Mouse (Mus musculus): ENCODE results near the gene Gprc5c. TPM values are rescaled to one million over a fixed set of nuclear protein-coding genes. Genes with fewer than 3 reads are reported as not detected.

Gprc5c gene
- polyA plus RNA-seq, 1 experiment from 2014 or later: 55.7 TPM

DNA sequence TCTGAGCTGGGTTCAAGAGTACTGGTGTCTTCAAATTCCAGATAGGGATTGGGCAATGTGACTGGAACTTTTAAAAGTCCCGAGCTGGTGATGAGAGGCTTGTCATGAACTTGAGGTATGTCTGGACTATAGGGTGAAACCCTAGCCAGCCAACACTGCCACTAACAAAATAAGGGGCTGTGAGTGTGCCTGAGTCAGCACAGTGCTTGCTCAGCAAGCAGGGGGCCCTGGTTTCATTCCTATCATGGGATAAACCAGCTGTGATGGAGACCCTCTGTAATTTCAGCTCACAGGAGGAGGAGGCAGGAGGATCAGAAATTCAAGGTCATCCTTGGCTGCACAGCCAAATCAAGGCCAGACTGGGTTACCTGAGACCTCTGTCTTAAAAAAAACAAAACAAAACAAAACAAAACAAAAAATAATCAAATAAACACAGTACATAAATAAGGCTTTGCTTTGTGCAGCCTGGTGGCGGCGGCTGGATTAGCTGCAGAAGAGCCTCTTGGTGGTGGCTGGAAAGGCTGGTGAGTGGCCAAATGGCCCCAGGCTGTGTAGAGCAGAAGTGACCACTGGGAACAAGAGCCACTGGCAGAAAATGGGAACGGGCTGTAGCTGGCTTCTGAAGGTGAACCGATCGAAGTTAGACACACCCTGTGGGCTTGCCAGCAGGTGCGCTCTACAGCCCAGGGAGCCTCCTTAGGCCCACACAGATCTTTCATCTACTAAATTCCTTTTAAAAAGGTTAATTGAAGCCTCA lies 6.3 kb upstream of the Gprc5c start:
- H3K27ac ChIP-seq: peak overlapping the region; percentile 86
- 58% methylated on average over 7 of the region's 7 CpGs for WGBS
- H3K9me3 ChIP-seq: no peaks in the 10 kb centered on the region
- H3K9ac ChIP-seq: peak overlapping the region; percentile 42; the same call in 1 of the 2 replicates
- H3K4me2 ChIP-seq (replicated peaks): peak overlapping the region; percentile 14
- no peak for ATAC-seq (ENCODE audit: insufficient number of reproducible peaks, insufficient read depth, low FRiP score, low TSS enrichment)
- no peaks in the 10 kb centered on the region for H3K36me3 ChIP-seq
- no peak overlapping the region for H3K4me3 ChIP-seq
- H3K27me3 ChIP-seq: no peaks in the 10 kb centered on the region
- peaks cover 24% of the 10 kb centered on the region for H3K4me1 ChIP-seq

DNA sequence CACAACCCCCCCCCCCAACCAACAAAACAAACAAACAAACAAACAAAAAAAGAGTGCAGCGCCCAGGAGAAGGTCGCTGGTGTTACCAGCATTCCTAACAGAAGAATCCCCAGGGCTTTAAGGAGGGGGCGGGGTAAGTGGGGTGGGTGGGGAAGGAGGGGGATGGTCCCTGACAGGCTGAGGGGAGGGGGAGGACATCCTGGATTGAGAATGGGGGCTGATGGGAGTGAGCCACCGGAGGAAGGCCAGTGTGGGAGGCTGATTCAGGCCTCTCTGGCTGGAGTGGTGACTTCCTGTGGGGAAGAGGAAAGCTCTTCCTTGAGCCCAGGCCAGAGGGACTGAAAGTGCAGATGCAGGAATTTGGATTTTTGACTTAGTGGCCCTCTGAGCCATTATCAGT lies 4.6 kb upstream of the Gprc5c start:
- WGBS: 72% methylated on average over 4 of the region's 4 CpGs
- H3K9me3 ChIP-seq: no peaks in the 10 kb centered on the region
- H3K4me2 ChIP-seq (replicated peaks): no peak overlapping the region
- H3K4me3 ChIP-seq: no peak overlapping the region
- no peak overlapping the region for H3K27ac ChIP-seq
- H3K9ac ChIP-seq: no peak overlapping the region
- H3K27me3 ChIP-seq: no peaks in the 10 kb centered on the region
- no peak for ATAC-seq (ENCODE audit: insufficient number of reproducible peaks, insufficient read depth, low FRiP score, low TSS enrichment)
- peaks cover 33% of the 10 kb centered on the region for H3K4me1 ChIP-seq
- no peaks in the 10 kb centered on the region for H3K36me3 ChIP-seq

GRCm38 (mm10) chr11:114847008-114847407 lies 3.9 kb upstream of the Gprc5c start:
- H3K4me3 ChIP-seq: no peak overlapping the region
- 53% methylated on average over 5 of the region's 5 CpGs for WGBS
- no peak overlapping the region for H3K4me2 ChIP-seq (replicated peaks)
- H3K27me3 ChIP-seq: no peaks in the 10 kb centered on the region
- no peak for ATAC-seq (ENCODE audit: insufficient number of reproducible peaks, insufficient read depth, low FRiP score, low TSS enrichment)
- H3K27ac ChIP-seq: no peak overlapping the region
- H3K9ac ChIP-seq: no peak overlapping the region
- H3K36me3 ChIP-seq: no peaks in the 10 kb centered on the region
- peaks cover 33% of the 10 kb centered on the region for H3K4me1 ChIP-seq
- no peaks in the 10 kb centered on the region for H3K9me3 ChIP-seq

DNA sequence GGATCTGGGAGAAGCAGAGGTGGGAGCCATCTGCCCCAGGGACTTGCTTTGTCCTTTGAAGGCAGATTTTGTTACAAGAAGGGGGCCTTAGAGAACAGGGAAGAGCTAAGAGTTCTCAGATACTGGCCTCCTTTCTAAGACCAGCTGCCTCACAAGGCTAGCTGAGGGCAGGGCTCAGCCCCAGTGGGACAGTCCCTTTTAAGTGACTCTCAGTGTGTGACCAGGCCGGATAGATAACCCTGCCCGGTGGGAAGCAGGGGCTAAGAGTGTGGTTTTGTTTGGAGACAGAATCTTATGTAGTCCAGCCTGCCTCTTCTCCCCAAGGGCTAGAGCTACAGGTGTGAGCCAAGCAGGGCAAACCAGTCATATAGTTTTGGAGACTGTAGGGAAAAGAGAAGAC lies 1.4 kb upstream of the Gprc5c start:
- Histone ChIP-seq H3K9me3 (no peaks in the 10 kb centered on the region), H3K4me3 (no peak overlapping the region), H3K27ac (0 out of 2 replicates have a peak overlapping the region, but pooled peaks have one; percentile 51), H3K9ac (no peak overlapping the region), H3K4me1 (peaks cover 35% of the 10 kb centered on the region), H3K27me3 (no peaks in the 10 kb centered on the region), H3K36me3 (no peaks in the 10 kb centered on the region), H3K4me2 (replicated peaks) (no peak overlapping the region; the same call in 1 of the 2 replicates)
- 9% methylated on average over 2 of the region's 2 CpGs for WGBS
- no peak for ATAC-seq (ENCODE audit: insufficient number of reproducible peaks, insufficient read depth, low FRiP score, low TSS enrichment)

- H3K4me3 ChIP-seq: peak overlapping the region; percentile 89
- H3K27ac ChIP-seq: peak overlapping the region; percentile 96
- peak overlapping the region; percentile 94; the same call in 1 of the 2 replicates for H3K9ac ChIP-seq
- H3K27me3 ChIP-seq: no peaks in the 10 kb centered on the region
- peak overlapping the region; percentile 96 for H3K4me2 ChIP-seq (replicated peaks)
- H3K4me1 ChIP-seq: peaks cover 33% of the 10 kb centered on the region
- no peaks in the 10 kb centered on the region for H3K9me3 ChIP-seq
- no peaks in the 10 kb centered on the region for H3K36me3 ChIP-seq
- no peak for ATAC-seq (ENCODE audit: insufficient number of reproducible peaks, insufficient read depth, low FRiP score, low TSS enrichment)
- WGBS: 5% methylated on average over 5 of the region's 5 CpGs
These were observed 893 bp upstream of the Gprc5c start for GRCm38 (mm10) chr11:114850066-114850451.

- H3K36me3 ChIP-seq: no peaks in the 10 kb centered on the region
- WGBS: under 1% methylated on average over 27 of the region's 27 CpGs
- peak overlapping the region; percentile 96 for H3K4me2 ChIP-seq (replicated peaks)
- H3K4me1 ChIP-seq: peaks cover 33% of the 10 kb centered on the region
- no peaks in the 10 kb centered on the region for H3K27me3 ChIP-seq
- peak overlapping the region; percentile 89 for H3K4me3 ChIP-seq
- 0 out of 2 replicates have a peak, but pooled peaks have one; percentile 4 for ATAC-seq (ENCODE audit: insufficient number of reproducible peaks, insufficient read depth, low FRiP score, low TSS enrichment)
- peak overlapping the region; percentile 96 for H3K27ac ChIP-seq
- H3K9ac ChIP-seq: peak overlapping the region; percentile 94
- H3K9me3 ChIP-seq: no peaks in the 10 kb centered on the region
These were observed 286 bp downstream of the Gprc5c start for GRCm38 (mm10) chr11:114851269-114851607.

- under 1% methylated on average over 65 of the region's 65 CpGs for WGBS
- H3K36me3 ChIP-seq: no peaks in the 10 kb centered on the region
- H3K4me2 ChIP-seq (replicated peaks): peak overlapping the region; percentile 96
- H3K4me3 ChIP-seq: peak overlapping the region; percentile 89
- peak; percentile 58 for ATAC-seq (ENCODE audit: insufficient number of reproducible peaks, insufficient read depth, low FRiP score, low TSS enrichment)
- peak overlapping the region; percentile 96 for H3K27ac ChIP-seq
- peaks cover 33% of the 10 kb centered on the region for H3K4me1 ChIP-seq
- no peaks in the 10 kb centered on the region for H3K9me3 ChIP-seq
- H3K9ac ChIP-seq: peak overlapping the region; percentile 94
- H3K27me3 ChIP-seq: no peaks in the 10 kb centered on the region
These were observed 807 bp downstream of the Gprc5c start for GRCm38 (mm10) chr11:114851608-114852310.

- Histone ChIP-seq H3K9me3 (no peaks in the 10 kb centered on the region), H3K27me3 (no peaks in the 10 kb centered on the region), H3K4me3 (peak overlapping the region; percentile 89), H3K36me3 (no peaks in the 10 kb centered on the region), H3K4me1 (peaks cover 33% of the 10 kb centered on the region), H3K9ac (peak overlapping the region; percentile 94), H3K4me2 (replicated peaks) (peak overlapping the region; percentile 96), H3K27ac (peak overlapping the region; percentile 96)
- ATAC-seq (ENCODE audit: insufficient number of reproducible peaks, insufficient read depth, low FRiP score, low TSS enrichment): no peak
- WGBS: under 1% methylated on average over 40 of the region's 40 CpGs
These were observed 1.6 kb downstream of the Gprc5c start for GRCm38 (mm10) chr11:114852311-114853173.

DNA sequence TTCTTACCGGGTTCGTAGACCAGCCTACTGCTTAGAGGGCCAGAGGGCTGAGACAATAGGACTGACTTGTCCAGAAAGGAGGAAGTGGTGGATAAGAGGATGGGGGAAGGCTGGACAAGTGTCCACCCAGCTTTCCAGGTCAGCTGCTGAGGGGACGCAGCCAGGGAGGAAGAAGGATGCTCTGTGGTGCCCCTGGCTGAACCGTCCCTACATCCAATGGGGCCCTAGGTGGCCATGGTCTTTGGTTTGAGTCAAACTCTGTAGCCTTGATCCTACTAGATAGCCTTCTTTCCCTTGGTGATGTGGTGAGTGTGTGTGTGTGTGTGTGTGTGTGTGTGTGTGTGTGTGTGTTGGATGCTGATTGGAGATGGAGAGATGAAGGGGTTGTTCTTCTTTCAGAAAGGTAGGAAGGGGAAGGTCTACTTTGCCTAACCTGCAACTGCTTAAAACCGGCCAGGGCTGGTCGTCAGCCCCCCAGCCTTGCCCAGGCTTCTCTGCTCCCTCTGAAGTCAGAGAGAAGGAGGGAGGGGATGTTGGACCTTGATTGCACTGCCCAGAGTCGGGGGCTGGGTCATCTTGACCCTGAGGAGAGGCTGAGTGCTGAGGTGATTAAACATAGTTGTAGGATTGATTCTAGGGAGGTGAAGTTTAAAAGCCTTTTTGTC lies 2.4 kb downstream of the Gprc5c start:
- no peaks in the 10 kb centered on the region for H3K27me3 ChIP-seq
- no peaks in the 10 kb centered on the region for H3K9me3 ChIP-seq
- peak overlapping the region; percentile 96 for H3K27ac ChIP-seq
- H3K9ac ChIP-seq: peak overlapping the region; percentile 94
- ATAC-seq (ENCODE audit: insufficient number of reproducible peaks, insufficient read depth, low FRiP score, low TSS enrichment): no peak
- peak overlapping the region; percentile 96 for H3K4me2 ChIP-seq (replicated peaks)
- WGBS: 8% methylated on average over 7 of the region's 7 CpGs
- no peaks in the 10 kb centered on the region for H3K36me3 ChIP-seq
- H3K4me1 ChIP-seq: peaks cover 33% of the 10 kb centered on the region
- H3K4me3 ChIP-seq: peak overlapping the region; percentile 89

DNA sequence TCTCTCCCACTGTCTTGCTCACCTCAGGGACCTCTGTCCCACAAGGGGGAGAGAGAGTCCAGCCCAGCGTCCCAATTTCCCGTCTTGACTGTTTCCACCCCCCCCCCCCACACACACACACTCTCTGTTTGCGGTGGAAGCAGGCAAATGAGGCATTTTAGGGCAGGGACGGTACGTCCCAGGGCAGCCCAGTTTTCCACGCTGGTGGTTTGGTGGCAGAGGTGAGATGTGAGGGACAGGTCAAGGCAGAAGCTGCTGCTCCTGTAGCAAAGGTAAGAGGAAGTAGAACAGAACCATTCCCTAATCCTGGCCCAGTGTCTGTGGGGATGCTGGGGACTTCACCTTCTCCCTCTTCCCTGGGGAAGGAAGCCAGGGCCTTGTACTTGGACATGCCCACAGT lies 3.6 kb downstream of the Gprc5c start:
- Histone ChIP-seq H3K9ac (no peak overlapping the region), H3K9me3 (no peaks in the 10 kb centered on the region), H3K27ac (no peak overlapping the region), H3K27me3 (no peaks in the 10 kb centered on the region), H3K36me3 (0 out of 2 replicates have a peak, but pooled peaks cover 3% of the 10 kb centered on the region), H3K4me1 (peaks cover 25% of the 10 kb centered on the region), H3K4me3 (no peak overlapping the region), H3K4me2 (replicated peaks) (no peak overlapping the region)
- ATAC-seq (ENCODE audit: insufficient number of reproducible peaks, insufficient read depth, low FRiP score, low TSS enrichment): no peak
- 63% methylated on average over 6 of the region's 6 CpGs for WGBS

GRCm38 (mm10) chr11:114856125-114856524 lies 5.2 kb downstream of the Gprc5c start:
- 96% methylated on average over 5 of the region's 5 CpGs for WGBS
- no peaks in the 10 kb centered on the region for H3K27me3 ChIP-seq
- no peak overlapping the region for H3K4me2 ChIP-seq (replicated peaks)
- no peak for ATAC-seq (ENCODE audit: insufficient number of reproducible peaks, insufficient read depth, low FRiP score, low TSS enrichment)
- no peak overlapping the region for H3K9ac ChIP-seq
- H3K27ac ChIP-seq: no peak overlapping the region
- 0 out of 2 replicates have a peak, but pooled peaks cover 3% of the 10 kb centered on the region for H3K36me3 ChIP-seq
- no peaks in the 10 kb centered on the region for H3K9me3 ChIP-seq
- H3K4me1 ChIP-seq: peaks cover 16% of the 10 kb centered on the region
- no peak overlapping the region for H3K4me3 ChIP-seq
